Mouse (Mus musculus): ENCODE results near the gene Col11a2. TPM values are rescaled to one million over a fixed set of nuclear protein-coding genes. Genes with fewer than 3 reads are reported as not detected.

Gene Col11a2
- total RNA-seq, 2 experiments from 2014 or later, result 1.5 to 1.8 TPM

GRCm38 (mm10) chr17:34024861-34025755 is 14.1 kb upstream of the Col11a2 start:
- no peak for DNase-seq
- intact Hi-C loops (cut with DNase I), result no loop called here

GRCm38 (mm10) chr17:34025756-34026151 is 13.5 kb upstream of the Col11a2 start:
- DNase-seq, result no peak

GRCm38 (mm10) chr17:34026221-34026620 is 13.0 kb upstream of the Col11a2 start:
- intact Hi-C loops (cut with DNase I), result no loop called here
- no peak for DNase-seq

More at GRCm38 (mm10) chr17:34025756-34026151, 13.5 kb upstream of the Col11a2 start:
- intact Hi-C loops (cut with DNase I), result no loop called here

- intact Hi-C loops (cut with DNase I), result no loop called here
- peak in 1 of 2 experiments; percentile 36 for DNase-seq
These were observed 12.2 kb upstream of the Col11a2 start for GRCm38 (mm10) chr17:34026917-34027655.

GRCm38 (mm10) chr17:34027656-34028223 is 11.5 kb upstream of the Col11a2 start, which contains the start of gene H2-Ke6:
TSS of gene H2-Ke6 (minus strand) at chr17:34028060.
- DNase-seq, result peak; percentile 94
- intact Hi-C loops (cut with DNase I), result no loop called here

- intact Hi-C loops (cut with DNase I), result no loop called here
- peak in 1 of 2 experiments; percentile 42 for DNase-seq
These were observed 10.6 kb upstream of the Col11a2 start for GRCm38 (mm10) chr17:34028501-34029149.

GRCm38 (mm10) chr17:34029150-34029889 is 9.9 kb upstream of the Col11a2 start:
- intact Hi-C loops (cut with DNase I), result no loop called here
- no peak for DNase-seq

- intact Hi-C loops (cut with DNase I), result loop anchor here (5.0 kb wide), 1 partner anchor 87 kb away; the partner anchor contains the start of gene H2-DMa
- DNase-seq, result no peak
These were observed 9.2 kb upstream of the Col11a2 start for GRCm38 (mm10) chr17:34029890-34030595.

- DNase-seq, result no peak
- intact Hi-C loops (cut with DNase I), result loop anchor here (5.0 kb wide), 1 partner anchor 86 kb away; the partner anchor contains the start of gene H2-DMa
These were observed 8.3 kb upstream of the Col11a2 start for GRCm38 (mm10) chr17:34030861-34031326.

- intact Hi-C loops (cut with DNase I), result loop anchor here (5.0 kb wide), 1 partner anchor 86 kb away; the partner anchor contains the start of gene H2-DMa
- DNase-seq, result peak; percentile 99 to 100
These were observed 7.6 kb upstream of the Col11a2 start, which contains the start of the genes Slc39a7 and Rxrb for GRCm38 (mm10) chr17:34031465-34032173. TSS of gene Slc39a7 (minus strand) at chr17:34031682. TSS of gene Rxrb (plus strand) at chr17:34031812.

GRCm38 (mm10) chr17:34032174-34032632 is 7.0 kb upstream of the Col11a2 start:
- intact Hi-C loops (cut with DNase I), result loop anchor here (5.0 kb wide), 1 partner anchor 85 kb away; the partner anchor contains the start of gene H2-DMa
- DNase-seq, result no peak

- intact Hi-C loops (cut with DNase I), result loop anchor here (5.0 kb wide), 1 partner anchor 84 kb away; the partner anchor contains the start of gene H2-DMa
These were observed 6.4 kb upstream of the Col11a2 start for GRCm38 (mm10) chr17:34032806-34033205.

GRCm38 (mm10) chr17:34033441-34033840 is 5.8 kb upstream of the Col11a2 start:
- intact Hi-C loops (cut with DNase I), result loop anchor here (5.0 kb wide), 1 partner anchor 84 kb away; the partner anchor contains the start of gene H2-DMa
- peak in 1 of 2 experiments; percentile 17 for DNase-seq

More at GRCm38 (mm10) chr17:34032806-34033205, 6.4 kb upstream of the Col11a2 start:
- DNase-seq, result peak in 1 of 2 experiments; percentile 27

- peak; percentile 86 for DNase-seq
- intact Hi-C loops (cut with DNase I), result loop anchor here (5.0 kb wide), 1 partner anchor 83 kb away; the partner anchor contains the start of gene H2-DMa
These were observed 5.2 kb upstream of the Col11a2 start for GRCm38 (mm10) chr17:34034064-34034463.

- intact Hi-C loops (cut with DNase I), result no loop called here
- no peak for DNase-seq
These were observed 3.7 kb upstream of the Col11a2 start for GRCm38 (mm10) chr17:34035517-34035916.

- intact Hi-C loops (cut with DNase I), result no loop called here
- DNase-seq, result peak; percentile 34 to 59
These were observed 2.6 kb upstream of the Col11a2 start for GRCm38 (mm10) chr17:34036647-34037046.

- intact Hi-C loops (cut with DNase I), result no loop called here
These were observed 2.0 kb upstream of the Col11a2 start for GRCm38 (mm10) chr17:34037241-34037640.

More at GRCm38 (mm10) chr17:34037241-34037640, 2.0 kb upstream of the Col11a2 start:
- no peak for DNase-seq
